Mouse (Mus musculus): ENCODE measurements around the gene Zdhhc18. TPM values are rescaled to one million over a fixed set of nuclear protein-coding genes. Genes with fewer than 3 reads are reported as not detected.
A peak's percentile ranks its signal among the peaks of the same experiment; 100 is the strongest.

The Zdhhc18 gene
- 1.8 and 3.5 TPM in 2 replicates for polyA plus RNA-seq (2014; fragmentation: Nextera tagmentation; extraction: Ambion mirVana)

DNA sequence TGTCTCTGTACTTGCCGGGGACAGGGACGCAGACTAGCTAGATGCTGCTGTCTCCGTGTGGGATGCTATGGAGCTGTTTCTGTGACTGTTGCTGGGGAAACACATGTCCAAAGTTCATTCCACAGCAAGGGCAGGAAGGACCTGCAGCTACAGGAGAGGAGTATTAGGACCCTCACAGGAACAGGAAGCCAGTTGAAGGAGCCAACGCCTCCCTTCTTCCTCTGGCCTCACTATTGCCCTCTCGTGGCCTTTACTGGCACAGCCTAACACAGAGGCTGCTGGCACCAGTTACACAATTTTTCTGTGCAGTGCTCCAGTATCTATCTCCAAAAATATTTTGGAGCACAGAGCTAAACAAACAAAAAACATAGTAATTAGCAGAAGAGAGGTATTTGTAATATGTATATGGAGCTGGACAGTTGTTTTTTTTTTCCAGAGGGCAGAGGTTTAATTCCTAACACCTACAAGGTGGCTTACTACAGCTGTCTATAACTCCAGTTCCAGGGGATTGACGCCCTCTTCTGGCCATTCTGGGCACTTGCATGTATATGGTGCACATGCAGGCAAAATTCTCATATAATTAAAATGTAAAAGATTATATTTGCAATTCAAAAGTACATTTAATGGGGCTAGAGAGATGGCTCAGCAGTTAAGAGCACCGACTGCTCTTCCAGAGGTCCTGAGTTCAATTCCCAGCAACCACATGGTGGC lies at the start of gene Zdhhc18:
TSS of gene Zdhhc18 (minus strand) at position 166 of the 711 bp plus-strand sequence.
- Histone ChIP-seq H3K27me3 (ENCODE audit: control insufficient read depth, insufficient read depth, low read length) (no peaks in the 10 kb centered on the region), H3K9ac (ENCODE audit: low read length) (peak within 1 kb of the TSS; percentile 42; the same call in 1 of the 2 replicates), H3K36me3 (ENCODE audit: control insufficient read depth, insufficient read depth, low read length) (no peaks in the 10 kb centered on the region), H3K4me3 (ENCODE audit: low read depth, low read length) (no peak within 1 kb of the TSS), H3K27ac (ENCODE audit: low read depth, low read length) (no peak within 1 kb of the TSS), H3K9me3 (ENCODE audit: control insufficient read depth, low read length) (no peaks in the 10 kb centered on the region), H3K4me2 (peak within 1 kb of the TSS; percentile 36), H3K4me1 (ENCODE audit: control insufficient read depth, insufficient read depth, low read length) (no peaks in the 10 kb centered on the region)
- WGBS, result 42% methylated on average over 7 of the region's 7 CpGs
- ATAC-seq (ENCODE audit: low FRiP score) (no peak), DNase-seq (ENCODE audit: low spot score, missing footprints) (peak; percentile 98)

DNA sequence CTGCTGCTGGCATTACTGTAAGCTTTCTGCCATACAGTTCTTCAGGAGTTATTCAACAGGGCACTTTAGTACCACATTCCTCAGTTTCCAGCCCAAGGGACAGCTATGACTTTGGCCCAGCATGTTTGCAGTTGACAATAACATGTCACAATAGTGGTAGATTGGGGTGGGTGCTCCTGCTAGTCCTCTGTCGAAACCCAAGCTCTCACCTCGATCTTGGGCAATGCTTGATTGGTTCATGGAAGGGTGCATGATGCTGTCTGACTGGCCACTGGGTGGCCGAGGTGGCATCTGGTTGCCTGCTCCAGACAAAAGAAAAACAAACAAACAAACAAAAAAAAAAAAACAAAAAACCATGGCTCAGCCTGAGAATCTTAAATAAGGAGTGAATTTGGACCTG lies 45.4 kb upstream of the Zdhhc18 start:
- Histone ChIP-seq H3K27me3 (ENCODE audit: control insufficient read depth, insufficient read depth, low read length) (no peaks in the 10 kb centered on the region), H3K9me3 (ENCODE audit: control insufficient read depth, low read length) (no peaks in the 10 kb centered on the region), H3K27ac (ENCODE audit: low read depth, low read length) (no peak overlapping the region), H3K4me1 (ENCODE audit: control insufficient read depth, insufficient read depth, low read length) (no peaks in the 10 kb centered on the region), H3K4me3 (ENCODE audit: low read depth, low read length) (no peak overlapping the region), H3K9ac (ENCODE audit: low read length) (no peak overlapping the region), H3K4me2 (no peak overlapping the region), H3K36me3 (ENCODE audit: control insufficient read depth, insufficient read depth, low read length) (peaks cover 50% of the 10 kb centered on the region)
- WGBS, result 84% methylated on average over 3 of the region's 3 CpGs
- DNase-seq (ENCODE audit: low spot score, missing footprints), result no peak
- no peak for ATAC-seq (ENCODE audit: low FRiP score)

DNA sequence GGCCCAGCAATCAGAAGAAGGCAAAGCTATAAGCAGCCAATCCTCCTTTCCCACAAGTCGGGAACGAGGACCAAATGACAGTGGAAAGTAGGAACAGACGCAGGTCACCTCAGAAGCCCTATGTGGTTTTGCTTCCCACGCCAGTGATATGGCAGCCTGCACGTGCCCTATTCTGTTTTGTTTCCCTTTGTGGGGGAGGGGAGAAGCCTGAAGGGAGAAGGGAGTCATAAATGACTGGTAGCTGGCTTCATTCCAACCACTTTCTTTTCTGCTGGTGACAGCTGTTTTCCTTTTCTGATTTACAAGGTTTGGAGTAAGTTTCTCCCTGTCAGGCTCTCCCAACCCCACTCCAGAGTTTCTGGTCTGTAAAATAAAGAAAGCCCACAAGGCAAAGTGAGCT lies 40.3 kb upstream of the Zdhhc18 start:
- no peak overlapping the region for H3K27ac ChIP-seq (ENCODE audit: low read depth, low read length)
- WGBS, result 84% methylated on average over 5 of the region's 5 CpGs
- DNase-seq (ENCODE audit: low spot score, missing footprints) (no peak), ATAC-seq (ENCODE audit: low FRiP score) (no peak)
- peaks cover 85% of the 10 kb centered on the region for H3K36me3 ChIP-seq (ENCODE audit: control insufficient read depth, insufficient read depth, low read length)
- H3K27me3 ChIP-seq (ENCODE audit: control insufficient read depth, insufficient read depth, low read length), result no peaks in the 10 kb centered on the region
- H3K4me1 ChIP-seq (ENCODE audit: control insufficient read depth, insufficient read depth, low read length), result no peaks in the 10 kb centered on the region
- H3K4me2 ChIP-seq, result no peak overlapping the region
- H3K9me3 ChIP-seq (ENCODE audit: control insufficient read depth, low read length), result no peaks in the 10 kb centered on the region
- no peak overlapping the region for H3K9ac ChIP-seq (ENCODE audit: low read length)
- H3K4me3 ChIP-seq (ENCODE audit: low read depth, low read length), result no peak overlapping the region

DNA sequence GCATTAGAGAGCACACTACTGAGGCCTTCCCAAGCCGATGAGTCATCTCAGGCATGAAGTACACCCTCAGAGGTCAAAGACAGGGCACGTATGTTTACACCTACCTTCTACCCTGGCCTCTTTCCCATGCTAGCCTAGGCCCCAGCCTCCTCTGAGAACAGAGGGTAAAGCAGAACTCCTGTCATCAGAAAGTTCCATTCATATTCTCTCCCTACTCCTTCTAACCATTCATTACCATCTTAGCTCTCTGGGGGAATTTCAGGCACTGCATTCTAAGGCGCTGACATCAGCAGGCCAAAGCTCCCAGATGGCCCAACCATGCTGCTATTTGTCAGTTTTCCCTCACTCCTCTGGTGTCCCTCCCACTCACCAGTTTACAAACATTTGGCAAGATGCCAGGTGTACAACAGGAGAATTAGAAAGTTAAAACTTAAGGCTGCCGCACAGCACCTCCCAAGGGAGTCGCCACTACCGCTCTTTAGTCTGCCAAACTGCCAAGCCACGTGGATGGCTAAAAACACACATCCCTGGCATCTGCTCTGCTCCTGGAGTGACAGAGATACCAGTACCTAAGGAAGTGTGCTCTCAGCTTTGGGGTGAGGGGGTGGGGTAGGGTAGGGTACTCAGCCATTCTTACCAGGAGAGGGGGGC lies 38.6 kb upstream of the Zdhhc18 start:
- no peaks in the 10 kb centered on the region for H3K9me3 ChIP-seq (ENCODE audit: control insufficient read depth, low read length)
- no peaks in the 10 kb centered on the region for H3K27me3 ChIP-seq (ENCODE audit: control insufficient read depth, insufficient read depth, low read length)
- H3K36me3 ChIP-seq (ENCODE audit: control insufficient read depth, insufficient read depth, low read length), result peaks cover 85% of the 10 kb centered on the region
- H3K4me2 ChIP-seq, result no peak overlapping the region
- 92% methylated on average over 7 of the region's 7 CpGs for WGBS
- H3K9ac ChIP-seq (ENCODE audit: low read length), result no peak overlapping the region
- no peak overlapping the region for H3K27ac ChIP-seq (ENCODE audit: low read depth, low read length)
- ATAC-seq (ENCODE audit: low FRiP score) (no peak), DNase-seq (ENCODE audit: low spot score, missing footprints) (no peak)
- no peaks in the 10 kb centered on the region for H3K4me1 ChIP-seq (ENCODE audit: control insufficient read depth, insufficient read depth, low read length)
- no peak overlapping the region for H3K4me3 ChIP-seq (ENCODE audit: low read depth, low read length)

DNA sequence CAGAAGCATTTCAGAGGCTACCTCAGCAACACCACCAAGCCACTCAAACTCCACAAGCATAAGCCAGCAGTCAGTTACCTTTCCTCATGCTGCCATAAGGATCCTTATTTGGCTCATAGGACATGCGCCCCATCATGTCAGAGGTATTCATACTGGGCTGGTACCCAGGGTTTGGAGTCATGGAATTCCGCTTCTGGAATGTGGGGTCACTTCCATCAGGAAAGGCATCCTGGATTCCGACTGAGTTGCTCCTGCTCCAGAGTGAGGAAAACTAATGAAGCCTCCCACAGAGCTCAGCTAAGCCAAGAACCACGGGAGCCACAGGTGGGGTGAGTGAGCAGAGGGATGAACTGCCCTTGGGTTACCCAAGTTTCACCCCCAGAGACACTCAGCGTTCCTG lies 37.2 kb upstream of the Zdhhc18 start:
- Histone ChIP-seq H3K27ac (ENCODE audit: low read depth, low read length) (no peak overlapping the region), H3K4me2 (no peak overlapping the region), H3K9ac (ENCODE audit: low read length) (no peak overlapping the region), H3K4me3 (ENCODE audit: low read depth, low read length) (no peak overlapping the region), H3K9me3 (ENCODE audit: control insufficient read depth, low read length) (no peaks in the 10 kb centered on the region), H3K36me3 (ENCODE audit: control insufficient read depth, insufficient read depth, low read length) (peaks cover 85% of the 10 kb centered on the region), H3K27me3 (ENCODE audit: control insufficient read depth, insufficient read depth, low read length) (no peaks in the 10 kb centered on the region), H3K4me1 (ENCODE audit: control insufficient read depth, insufficient read depth, low read length) (no peaks in the 10 kb centered on the region)
- 93% methylated on average over 5 of the region's 5 CpGs for WGBS
- DNase-seq (ENCODE audit: low spot score, missing footprints) (no peak), ATAC-seq (ENCODE audit: low FRiP score) (no peak)

DNA sequence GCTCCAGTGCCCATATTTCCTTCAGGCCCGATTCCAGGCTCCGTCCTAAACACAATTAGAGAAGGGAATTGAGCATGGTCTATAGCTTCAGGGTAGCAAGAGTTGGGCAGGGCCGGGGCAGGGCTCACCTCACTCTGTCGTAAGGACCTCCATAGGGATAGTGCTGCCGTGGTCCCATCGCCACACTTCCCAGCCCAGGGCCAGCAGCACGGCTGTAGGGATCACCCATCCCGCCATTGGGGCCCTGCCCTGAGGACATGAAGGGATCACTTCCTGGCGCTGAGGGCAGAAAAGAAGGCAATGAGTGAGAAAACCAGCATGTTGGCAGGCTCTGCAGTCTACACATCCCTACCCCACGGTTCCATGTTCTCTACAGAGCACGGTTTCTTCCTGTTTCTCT lies 36.6 kb upstream of the Zdhhc18 start:
- no peak for DNase-seq (ENCODE audit: low spot score, missing footprints)
- peaks cover 84% of the 10 kb centered on the region for H3K36me3 ChIP-seq (ENCODE audit: control insufficient read depth, insufficient read depth, low read length)
- WGBS, result 87% methylated on average over 11 of the region's 11 CpGs

DNA sequence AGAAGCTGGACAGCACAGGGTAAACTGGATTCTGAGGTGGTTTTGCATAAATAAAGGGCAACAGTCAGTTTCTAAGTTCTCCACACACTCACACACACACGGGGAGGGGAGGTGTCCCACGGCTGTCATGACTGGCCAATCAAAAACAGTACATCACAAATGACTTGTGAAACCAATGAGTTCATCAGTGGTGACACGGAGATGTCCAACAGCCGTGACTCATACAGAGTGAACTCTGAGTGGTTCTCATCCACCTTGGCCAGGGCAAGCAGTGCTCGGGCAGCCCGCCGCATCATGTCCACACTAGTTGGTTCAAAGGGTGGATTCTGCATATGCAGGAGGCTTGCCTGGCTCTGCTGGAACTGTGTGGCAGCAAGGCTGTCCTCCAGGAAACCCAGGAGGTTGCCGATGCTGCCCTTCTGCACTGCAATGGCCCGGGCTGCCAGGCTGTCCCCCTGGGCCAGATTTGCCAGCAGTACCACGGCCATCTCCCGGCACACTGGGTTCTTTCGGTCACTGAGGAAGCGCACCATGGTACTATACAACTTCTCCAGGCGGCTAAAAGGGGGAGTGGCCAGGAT lies 30.3 kb upstream of the Zdhhc18 start:
- no peak overlapping the region for H3K4me3 ChIP-seq (ENCODE audit: low read depth, low read length)
- no peaks in the 10 kb centered on the region for H3K9me3 ChIP-seq (ENCODE audit: control insufficient read depth, low read length)
- H3K4me1 ChIP-seq (ENCODE audit: control insufficient read depth, insufficient read depth, low read length), result peaks cover 15% of the 10 kb centered on the region
- H3K27ac ChIP-seq (ENCODE audit: low read depth, low read length), result no peak overlapping the region
- ATAC-seq (ENCODE audit: low FRiP score) (no peak), DNase-seq (ENCODE audit: low spot score, missing footprints) (no peak)
- H3K36me3 ChIP-seq (ENCODE audit: control insufficient read depth, insufficient read depth, low read length), result peaks cover 45% of the 10 kb centered on the region
- no peak overlapping the region for H3K4me2 ChIP-seq
- H3K27me3 ChIP-seq (ENCODE audit: control insufficient read depth, insufficient read depth, low read length), result no peaks in the 10 kb centered on the region
- WGBS, result 90% methylated on average over 14 of the region's 14 CpGs
- H3K9ac ChIP-seq (ENCODE audit: low read length), result no peak overlapping the region

More for the DNA sequence above, 36.6 kb upstream of the Zdhhc18 start:
- Histone ChIP-seq H3K9me3 (ENCODE audit: control insufficient read depth, low read length) (no peaks in the 10 kb centered on the region), H3K27ac (ENCODE audit: low read depth, low read length) (no peak overlapping the region), H3K4me3 (ENCODE audit: low read depth, low read length) (no peak overlapping the region), H3K4me2 (no peak overlapping the region), H3K9ac (ENCODE audit: low read length) (no peak overlapping the region), H3K4me1 (ENCODE audit: control insufficient read depth, insufficient read depth, low read length) (no peaks in the 10 kb centered on the region), H3K27me3 (ENCODE audit: control insufficient read depth, insufficient read depth, low read length) (no peaks in the 10 kb centered on the region)
- ATAC-seq (ENCODE audit: low FRiP score), result no peak

DNA sequence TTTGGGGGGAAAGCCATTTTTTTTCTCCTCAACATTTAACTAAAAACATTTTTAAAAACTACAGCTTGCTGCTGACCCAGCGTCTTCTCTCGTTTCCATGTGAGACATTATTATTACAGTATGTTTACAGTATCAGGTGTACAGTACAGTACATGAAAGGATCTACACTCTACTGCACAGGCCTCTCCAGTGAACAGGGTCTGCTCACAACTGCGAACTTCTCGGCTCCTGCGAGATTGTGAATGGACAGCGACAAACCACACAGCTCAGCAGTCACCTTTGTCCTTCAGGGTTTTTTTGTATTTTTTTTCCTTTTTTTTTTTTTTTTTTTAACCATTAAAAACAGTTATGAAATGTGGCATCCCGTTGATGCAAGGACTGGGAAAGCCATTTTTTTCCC lies 29.7 kb upstream of the Zdhhc18 start:
- Histone ChIP-seq H3K9me3 (ENCODE audit: control insufficient read depth, low read length) (no peaks in the 10 kb centered on the region), H3K27ac (ENCODE audit: low read depth, low read length) (no peak overlapping the region), H3K4me3 (ENCODE audit: low read depth, low read length) (no peak overlapping the region), H3K4me1 (ENCODE audit: control insufficient read depth, insufficient read depth, low read length) (peaks cover 15% of the 10 kb centered on the region), H3K4me2 (no peak overlapping the region), H3K27me3 (ENCODE audit: control insufficient read depth, insufficient read depth, low read length) (no peaks in the 10 kb centered on the region), H3K9ac (ENCODE audit: low read length) (no peak overlapping the region), H3K36me3 (ENCODE audit: control insufficient read depth, insufficient read depth, low read length) (peaks cover 39% of the 10 kb centered on the region)
- DNase-seq (ENCODE audit: low spot score, missing footprints), result no peak
- WGBS, result 92% methylated on average over 7 of the region's 7 CpGs
- no peak for ATAC-seq (ENCODE audit: low FRiP score)

DNA sequence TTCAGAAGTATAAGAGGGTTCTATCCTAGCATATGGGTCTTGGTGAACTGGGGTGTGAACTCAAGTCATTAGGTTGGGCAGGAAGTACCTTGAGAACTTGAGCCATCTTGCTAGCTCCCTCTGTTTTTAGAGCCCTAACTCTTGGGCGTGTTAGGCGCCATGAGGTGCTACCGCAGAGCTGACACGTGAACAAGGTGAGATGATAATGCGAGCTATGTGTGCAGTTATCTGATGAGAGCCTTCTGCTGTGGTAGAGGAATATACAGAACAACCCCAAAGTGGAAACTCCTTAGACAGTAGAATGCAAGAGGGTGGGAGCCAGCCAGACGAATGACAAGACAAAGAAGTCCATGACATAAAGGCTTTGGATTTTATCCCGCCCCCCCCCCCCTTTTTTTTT lies 27.3 kb upstream of the Zdhhc18 start:
- DNase-seq (ENCODE audit: low spot score, missing footprints) (no peak), ATAC-seq (ENCODE audit: low FRiP score) (no peak)
- no peak overlapping the region for H3K9ac ChIP-seq (ENCODE audit: low read length)
- 80% methylated on average over 7 of the region's 7 CpGs for WGBS
- H3K4me3 ChIP-seq (ENCODE audit: low read depth, low read length), result no peak overlapping the region
- H3K9me3 ChIP-seq (ENCODE audit: control insufficient read depth, low read length), result no peaks in the 10 kb centered on the region
- no peak overlapping the region for H3K4me2 ChIP-seq
- H3K27ac ChIP-seq (ENCODE audit: low read depth, low read length), result no peak overlapping the region
- peaks cover 21% of the 10 kb centered on the region for H3K36me3 ChIP-seq (ENCODE audit: control insufficient read depth, insufficient read depth, low read length)
- peaks cover 18% of the 10 kb centered on the region for H3K4me1 ChIP-seq (ENCODE audit: control insufficient read depth, insufficient read depth, low read length)
- no peaks in the 10 kb centered on the region for H3K27me3 ChIP-seq (ENCODE audit: control insufficient read depth, insufficient read depth, low read length)
